Mouse (Mus musculus) erythroblast, adult 5-6 weeks (primary cell): ENCODE measurements around the gene Ugt1a6a. TPM values are rescaled to one million over a fixed set of nuclear protein-coding genes. Genes with fewer than 3 reads are reported as not detected.

Experiments used
- ATAC-seq: replicated peaks from 2 replicates; pipeline ENCODE4 v1.8.0; 2016; ENCODE audit warnings: moderate number of reproducible peaks, mild to moderate bottlenecking, moderate TSS enrichment, inconsistent platforms; ENCODE audit not compliant: poor library complexity, low FRiP score, severe bottlenecking
- total RNA-seq, 2 experiments: library from RNA; stranded (forward) in 1 of 2; stranded (reverse) in 1 of 2; fragments of 150-400 nt in 1 of 2; fragments of 200-764, 138-1000 nt in 1 of 2; gene quantifications; 2 replicates each; pipeline versions ENCODE4 v1.2.3 to v1.2.4; 2015 to 2017; ENCODE audit warnings: low replicate concordance in 2 of 2

The Ugt1a6a gene
- total RNA-seq, 2 experiments from 2014 or later, result 2.3 TPM; not detected in 1

DNA sequence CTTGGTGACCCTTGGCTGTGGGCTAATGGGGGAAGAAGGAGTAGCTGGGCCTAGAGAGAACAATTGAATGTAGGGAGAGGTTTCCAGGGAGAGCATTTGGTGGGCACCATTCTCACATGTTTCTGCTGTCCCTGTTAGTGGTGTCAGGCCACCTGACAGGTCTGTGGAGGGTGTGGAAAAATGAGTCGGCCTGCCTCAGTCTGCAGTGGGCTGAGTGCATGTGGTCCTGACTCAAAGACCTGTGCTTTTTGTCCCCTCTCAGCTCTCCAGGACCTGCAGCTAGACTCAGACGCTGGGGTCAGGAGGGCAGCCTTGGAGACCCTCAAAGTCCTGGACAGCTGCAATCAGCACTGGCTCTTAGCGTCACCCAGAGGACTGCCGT, 125.0 kb downstream of the Ugt1a6a start:
- ATAC-seq, result no peak

DNA sequence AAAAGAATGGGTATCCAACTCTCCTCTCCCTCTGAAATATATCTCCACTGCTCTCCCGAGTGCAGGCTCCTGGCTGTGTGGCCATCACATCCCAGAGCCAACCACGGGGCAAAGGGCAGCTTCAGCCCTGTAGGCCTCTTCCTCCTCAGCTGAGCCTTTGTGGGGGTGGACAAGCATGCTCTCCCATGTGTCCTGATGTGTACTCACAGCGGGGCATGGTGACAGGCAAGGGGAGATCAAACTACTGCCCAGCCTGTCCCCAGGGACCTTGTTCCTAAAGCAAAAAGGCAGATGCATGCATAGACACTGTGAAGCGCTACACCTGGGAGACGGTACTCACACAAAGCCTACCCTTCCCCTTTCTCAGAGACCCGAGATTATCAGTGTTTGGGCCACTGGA, 125.5 kb downstream of the Ugt1a6a start:
- no peak for ATAC-seq

- no peak for ATAC-seq
Measured at GRCm38 (mm10) chr1:88260604-88261377, 126.2 kb downstream of the Ugt1a6a start.

- ATAC-seq, result no peak
Measured at GRCm38 (mm10) chr1:88261706-88262105, 127.1 kb downstream of the Ugt1a6a start.

DNA sequence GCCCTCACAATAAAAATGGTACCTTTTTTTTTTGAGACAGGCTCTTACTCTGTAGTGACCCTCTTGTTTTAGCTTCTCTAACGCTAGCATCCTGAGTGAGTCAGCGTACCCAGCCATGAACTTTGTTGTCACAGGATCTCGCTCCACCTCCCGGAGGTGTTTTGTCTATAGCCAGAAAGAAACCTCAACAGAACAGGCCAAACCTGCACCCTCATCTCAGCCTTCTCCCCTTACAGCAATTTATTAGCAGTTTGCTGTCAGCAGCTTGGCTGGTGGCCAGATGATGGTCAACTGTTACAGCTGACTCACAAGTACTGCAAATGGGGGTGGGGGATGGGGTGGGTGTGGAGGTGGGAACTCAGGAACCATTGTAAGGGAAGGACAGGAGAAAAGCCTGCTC, 127.6 kb downstream of the Ugt1a6a start:
- no peak for ATAC-seq

DNA sequence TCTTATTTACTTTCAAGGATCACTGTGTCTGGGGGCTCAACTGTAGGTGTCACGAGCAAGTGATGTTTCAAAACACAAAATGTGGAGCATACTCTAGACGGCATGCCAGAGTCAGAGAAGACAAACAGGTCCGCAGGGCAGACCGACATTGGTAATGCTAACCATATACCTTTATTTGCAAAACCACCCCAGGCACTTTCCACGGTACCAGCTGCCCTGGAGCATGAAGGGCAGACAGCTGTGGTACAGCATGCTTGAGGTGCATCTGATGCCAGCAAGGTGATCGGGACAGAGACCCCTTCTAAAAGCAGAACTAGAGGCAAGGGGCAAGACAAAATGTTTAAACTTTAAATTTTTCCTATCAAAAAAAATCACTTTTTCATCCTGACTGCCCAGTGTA, 128.4 kb downstream of the Ugt1a6a start:
- ATAC-seq, result no peak

DNA sequence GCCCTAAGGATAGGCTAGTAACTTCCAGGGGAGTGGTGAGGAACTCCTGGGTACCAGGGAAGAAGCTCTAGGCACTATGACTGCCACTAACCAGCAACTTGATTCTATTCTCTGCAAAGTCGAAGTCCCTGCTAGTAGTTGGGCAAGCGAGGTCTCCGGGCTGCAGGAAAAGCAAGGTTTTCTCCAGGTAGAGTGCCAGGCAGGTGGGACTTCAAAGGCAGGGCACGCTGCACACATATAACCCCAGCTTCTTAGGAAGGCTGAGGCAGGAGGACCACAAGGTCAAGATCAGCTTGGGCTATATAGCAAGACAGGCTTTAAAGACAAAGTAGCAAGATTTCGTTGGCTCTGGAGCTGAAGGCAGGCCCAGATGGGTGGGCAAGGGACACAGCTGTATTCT, 129.2 kb downstream of the Ugt1a6a start:
- no peak for ATAC-seq

- ATAC-seq, result no peak
Measured at GRCm38 (mm10) chr1:88264237-88264868, 129.7 kb downstream of the Ugt1a6a start.

DNA sequence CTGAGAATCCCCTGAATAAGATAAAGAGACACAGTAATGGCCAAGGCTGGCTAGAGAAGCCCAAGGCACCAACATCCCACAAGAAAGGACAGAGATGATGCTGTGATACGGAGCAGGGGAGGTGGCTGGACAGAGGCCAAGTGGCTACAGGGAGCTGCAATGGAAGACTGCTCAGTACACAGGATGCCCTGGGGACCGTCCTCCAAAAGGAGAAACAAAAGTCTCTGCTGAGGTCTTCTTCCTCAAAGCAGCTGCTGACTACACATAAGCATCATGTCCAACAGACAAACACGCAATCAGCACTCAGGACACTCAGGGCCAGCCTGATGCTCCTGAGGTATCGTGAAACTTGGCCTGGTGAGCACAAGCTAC, 130.2 kb downstream of the Ugt1a6a start:
- ATAC-seq, result no peak

- no peak for ATAC-seq
Measured at GRCm38 (mm10) chr1:88266123-88266522, 131.5 kb downstream of the Ugt1a6a start.

- ATAC-seq, result no peak
Measured at GRCm38 (mm10) chr1:88267489-88267888, 132.9 kb downstream of the Ugt1a6a start.

GRCm38 (mm10) chr1:88268070-88268469, 133.5 kb downstream of the Ugt1a6a start:
- ATAC-seq, result no peak

Other genes with a start within 250 kb of the Ugt1a6a start
- gene Usp40, start 126.3 kb upstream of the Ugt1a6a start, total RNA-seq (2015; ENCODE audit: low replicate concordance), result 2.7 and 3.8 TPM in 2 replicates
- gene Usp40, start 126.3 kb upstream of the Ugt1a6a start, total RNA-seq (2017; ENCODE audit: low replicate concordance), result 2.6 and 7.4 TPM in 2 replicates
- not detected in 2 replicates for gene Ugt1a10, start 79.4 kb upstream of the Ugt1a6a start, total RNA-seq (2015; ENCODE audit: low replicate concordance)
- gene Ugt1a10, start 79.4 kb upstream of the Ugt1a6a start, total RNA-seq (2017; ENCODE audit: low replicate concordance), result not detected in 2 replicates
- gene Ugt1a9, start 64.0 kb upstream of the Ugt1a6a start, total RNA-seq (2015; ENCODE audit: low replicate concordance), result not detected in 2 replicates
- gene Ugt1a9, start 64.0 kb upstream of the Ugt1a6a start, total RNA-seq (2017; ENCODE audit: low replicate concordance), result 2.4 TPM in 1 of 2 replicates, not detected in the other
- gene Ugt1a8, start 47.0 kb upstream of the Ugt1a6a start, total RNA-seq (2015; ENCODE audit: low replicate concordance), result not detected in 2 replicates
- not detected in 2 replicates for gene Ugt1a8, start 47.0 kb upstream of the Ugt1a6a start, total RNA-seq (2017; ENCODE audit: low replicate concordance)
- 7.1 and 15.5 TPM in 2 replicates for gene Ugt1a7c, start 39.7 kb upstream of the Ugt1a6a start, total RNA-seq (2015; ENCODE audit: low replicate concordance)
- 9.9 and 11.0 TPM in 2 replicates for gene Ugt1a7c, start 39.7 kb upstream of the Ugt1a6a start, total RNA-seq (2017; ENCODE audit: low replicate concordance)
- gene Ugt1a6b, start 31.6 kb upstream of the Ugt1a6a start, total RNA-seq (2015; ENCODE audit: low replicate concordance), result not detected in 2 replicates
- not detected in 2 replicates for gene Ugt1a6b, start 31.6 kb upstream of the Ugt1a6a start, total RNA-seq (2017; ENCODE audit: low replicate concordance)
- not detected in 2 replicates for gene Ugt1a5, start 31.2 kb downstream of the Ugt1a6a start, total RNA-seq (2015; ENCODE audit: low replicate concordance)
- not detected in 2 replicates for gene Ugt1a5, start 31.2 kb downstream of the Ugt1a6a start, total RNA-seq (2017; ENCODE audit: low replicate concordance)
- gene Ugt1a2, start 65.8 kb downstream of the Ugt1a6a start, total RNA-seq (2015; ENCODE audit: low replicate concordance), result not detected in 2 replicates
- not detected in 2 replicates for gene Ugt1a2, start 65.8 kb downstream of the Ugt1a6a start, total RNA-seq (2017; ENCODE audit: low replicate concordance)
- 5.6 and 20.9 TPM in 2 replicates for gene Dnajb3, start 71.0 kb downstream of the Ugt1a6a start, total RNA-seq (2015; ENCODE audit: low replicate concordance)
- 5.4 and 9.1 TPM in 2 replicates for gene Dnajb3, start 71.0 kb downstream of the Ugt1a6a start, total RNA-seq (2017; ENCODE audit: low replicate concordance)
- gene Ugt1a1, start 77.2 kb downstream of the Ugt1a6a start, total RNA-seq (2015; ENCODE audit: low replicate concordance), result not detected in 2 replicates
- 0.70 and 1.0 TPM in 2 replicates for gene Ugt1a1, start 77.2 kb downstream of the Ugt1a6a start, total RNA-seq (2017; ENCODE audit: low replicate concordance)
- gene Mroh2a, start 92.2 kb downstream of the Ugt1a6a start, total RNA-seq (2015; ENCODE audit: low replicate concordance), result 1.7 TPM in 1 of 2 replicates, not detected in the other
- gene Mroh2a, start 92.2 kb downstream of the Ugt1a6a start, total RNA-seq (2017; ENCODE audit: low replicate concordance), result 0.17 and 0.70 TPM in 2 replicates
- gene Hjurp, start 142.8 kb downstream of the Ugt1a6a start, total RNA-seq (2015; ENCODE audit: low replicate concordance), result 66.9 and 89.5 TPM in 2 replicates
- gene Hjurp, start 142.8 kb downstream of the Ugt1a6a start, total RNA-seq (2017; ENCODE audit: low replicate concordance), result 110 and 133 TPM in 2 replicates
- gene Trpm8, start 142.9 kb downstream of the Ugt1a6a start, total RNA-seq (2015; ENCODE audit: low replicate concordance), result not detected in 2 replicates
- gene Trpm8, start 142.9 kb downstream of the Ugt1a6a start, total RNA-seq (2017; ENCODE audit: low replicate concordance), result not detected in 2 replicates